Mouse (Mus musculus): ENCODE data around the gene Olfr1532-ps1. TPM values are rescaled to one million over a fixed set of nuclear protein-coding genes. Genes with fewer than 3 reads are reported as not detected.
"Not testable (repeated sequence)": the region's sequence is repeated elsewhere in the genome, so short reads cannot be mapped to it uniquely, and the experiment has no call there.

Gene Olfr1532-ps1
- not detected for total RNA-seq (2022)

- DNase-seq (ENCODE audit: low spot score): no peak
Measured at GRCm38 (mm10) chr7:106907676-106908075, at the start of gene Olfr1532-ps1. Olfr1532-ps1 (plus strand) TSS chr7:106908001.

GRCm38 (mm10) chr7:106862885-106863284 lies 44.9 kb upstream of the Olfr1532-ps1 start, which contains the start of gene Olfr704:
Olfr704 (plus strand) TSS chr7:106863185.
- no peak for DNase-seq (ENCODE audit: low spot score)

DNA sequence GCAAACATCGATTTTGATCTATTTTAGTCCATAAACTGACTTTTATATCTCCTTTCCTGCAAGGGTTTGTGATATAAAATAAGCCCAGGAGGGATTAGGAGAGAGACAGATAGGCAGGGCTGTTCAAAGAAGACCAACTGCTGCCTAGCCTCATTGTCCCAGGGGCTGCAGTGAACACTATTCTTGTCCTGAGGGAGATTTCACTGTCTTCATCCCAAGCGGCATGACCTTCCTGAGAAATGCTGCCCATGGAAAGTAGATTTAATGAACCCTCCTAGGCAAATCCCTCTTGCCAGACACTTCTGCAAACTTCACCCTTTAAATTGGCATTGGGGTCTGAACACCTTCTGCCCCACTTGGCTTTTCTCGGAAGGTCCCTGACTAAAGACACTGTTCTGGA lies 31.0 kb upstream of the Olfr1532-ps1 start, which contains the start of gene Olfr705:
Gene Olfr705, minus strand, starts transcription at position 101 of the 400 bp plus-strand sequence.
- no peak for DNase-seq (ENCODE audit: low spot score)

GRCm38 (mm10) chr7:106888062-106888461 lies 19.7 kb upstream of the Olfr1532-ps1 start, which contains the start of gene Olfr706:
Olfr706 (minus strand) TSS chr7:106888162.
- DNase-seq (ENCODE audit: low spot score): no peak

GRCm38 (mm10) chr7:106901141-106901540 lies 6.7 kb upstream of the Olfr1532-ps1 start, which contains the start of gene Olfr707:
Olfr707 (minus strand) TSS chr7:106901241.
- not testable (repeated sequence) for DNase-seq (ENCODE audit: low spot score)

DNA sequence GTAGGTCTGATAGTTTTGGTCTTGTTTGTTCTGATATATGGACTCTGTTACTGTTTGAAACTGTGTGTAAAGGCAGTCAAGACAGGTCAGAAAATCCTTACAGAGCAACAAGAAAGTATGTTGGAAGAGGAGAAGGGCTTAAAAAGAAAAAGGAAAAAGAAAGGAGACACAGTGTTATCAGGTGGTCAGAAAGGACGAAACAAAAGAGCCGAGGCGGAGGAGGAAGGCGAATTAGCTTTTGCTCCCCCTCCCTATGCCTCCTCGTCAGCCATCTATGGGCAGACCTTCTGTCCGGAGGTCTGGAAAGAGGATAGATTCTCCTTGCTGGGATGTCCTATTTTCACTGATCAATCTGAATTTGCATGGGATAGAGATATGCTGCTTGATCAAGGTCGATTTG lies 13.2 kb downstream of the Olfr1532-ps1 start:
- not testable (repeated sequence) for DNase-seq (ENCODE audit: low spot score)

GRCm38 (mm10) chr7:106932119-106932518 lies 24.3 kb downstream of the Olfr1532-ps1 start, which contains the start of gene Olfr709-ps1:
Olfr709-ps1 (minus strand) TSS chr7:106932219.
- DNase-seq (ENCODE audit: low spot score): no peak

DNA sequence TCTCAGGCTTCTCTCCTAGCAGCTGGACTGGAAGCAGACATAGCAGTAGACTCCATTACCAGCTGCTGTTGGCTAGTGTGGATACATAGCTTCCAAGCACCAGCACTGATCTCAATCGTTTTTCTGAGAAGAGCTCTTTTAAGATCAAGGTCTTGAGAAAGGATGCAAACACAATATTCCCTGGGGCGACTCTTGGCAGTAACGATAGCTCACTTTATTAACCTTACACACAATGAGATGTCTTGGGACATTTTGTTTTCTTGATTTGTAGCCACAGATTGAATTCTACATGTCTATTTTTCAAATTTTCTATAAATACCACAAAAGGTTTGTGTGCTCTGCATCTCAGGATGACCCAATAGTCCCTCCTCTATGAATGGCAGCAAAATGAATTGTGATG lies 40.4 kb downstream of the Olfr1532-ps1 start, which contains the start of gene Olfr710:
Gene Olfr710, minus strand, starts transcription at position 101 of the 400 bp plus-strand sequence.
- DNase-seq (ENCODE audit: low spot score): no peak

DNA sequence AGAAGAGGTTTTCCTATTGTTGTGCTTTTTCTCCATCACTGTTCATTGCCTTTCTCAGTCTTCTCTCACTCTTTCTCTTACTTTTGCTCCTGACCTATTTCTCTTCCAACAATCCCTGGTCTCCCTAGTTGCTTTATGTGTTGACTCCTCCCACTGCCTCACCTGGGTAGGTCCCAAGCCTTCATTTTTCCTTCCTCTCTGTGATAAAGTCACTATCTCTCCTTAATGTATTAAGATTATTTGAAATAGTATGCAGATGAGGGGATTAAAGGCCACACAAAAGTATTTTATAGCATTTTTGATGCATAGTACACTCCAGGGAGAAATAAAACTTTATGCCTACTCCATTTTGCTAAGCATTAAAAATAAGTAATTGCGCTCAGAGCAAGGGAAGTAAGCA lies 56.0 kb downstream of the Olfr1532-ps1 start, which contains the start of gene Olfr6:
Gene Olfr6, minus strand, starts transcription at position 101 of the 400 bp plus-strand sequence.
- DNase-seq (ENCODE audit: low spot score): no peak

Other genes starting within 250 kb of the Olfr1532-ps1 start
- not detected for gene Olfr693, start 227.4 kb upstream of the Olfr1532-ps1 start, total RNA-seq (2022)
- not detected for gene Olfr694, start 216.2 kb upstream of the Olfr1532-ps1 start, total RNA-seq (2022)
- not detected for gene Olfr695, start 191.6 kb upstream of the Olfr1532-ps1 start, total RNA-seq (2022)
- not detected for gene Olfr697, start 165.6 kb upstream of the Olfr1532-ps1 start, total RNA-seq (2022)
- not detected for gene Olfr698, start 152.6 kb upstream of the Olfr1532-ps1 start, total RNA-seq (2022)
- gene Olfr699, start 114.8 kb upstream of the Olfr1532-ps1 start, total RNA-seq (2022): not detected
- not detected for gene Olfr700, start 99.2 kb upstream of the Olfr1532-ps1 start, total RNA-seq (2022)
- gene Olfr701, start 93.9 kb upstream of the Olfr1532-ps1 start, total RNA-seq (2022): not detected
- gene Olfr702, start 74.1 kb upstream of the Olfr1532-ps1 start, total RNA-seq (2022): not detected
- not detected for gene Olfr703, start 64.6 kb upstream of the Olfr1532-ps1 start, total RNA-seq (2022)
- gene Olfr704, start 44.8 kb upstream of the Olfr1532-ps1 start, total RNA-seq (2022): not detected
- not detected for gene Olfr705, start 31.1 kb upstream of the Olfr1532-ps1 start, total RNA-seq (2022)
- gene Olfr706, start 19.8 kb upstream of the Olfr1532-ps1 start, total RNA-seq (2022): not detected
- not detected for gene Olfr707, start 6.8 kb upstream of the Olfr1532-ps1 start, total RNA-seq (2022)
- not detected for gene Olfr709-ps1, start 24.2 kb downstream of the Olfr1532-ps1 start, total RNA-seq (2022)
- not detected for gene Olfr710, start 40.3 kb downstream of the Olfr1532-ps1 start, total RNA-seq (2022)
- not detected for gene Olfr6, start 55.9 kb downstream of the Olfr1532-ps1 start, total RNA-seq (2022)
- not detected for gene Olfr711, start 67.5 kb downstream of the Olfr1532-ps1 start, total RNA-seq (2022)
- not detected for gene Olfr2, start 98.1 kb downstream of the Olfr1532-ps1 start, total RNA-seq (2022)
- gene Olfr713, start 123.2 kb downstream of the Olfr1532-ps1 start, total RNA-seq (2022): not detected
- gene Olfr714, start 163.0 kb downstream of the Olfr1532-ps1 start, total RNA-seq (2022): not detected
- gene Olfr17, start 185.2 kb downstream of the Olfr1532-ps1 start, total RNA-seq (2022): not detected
- not detected for gene Olfr715b, start 202.4 kb downstream of the Olfr1532-ps1 start, total RNA-seq (2022)
- not detected for gene Olfr715, start 223.1 kb downstream of the Olfr1532-ps1 start, total RNA-seq (2022)
- not detected for gene Olfr716, start 230.3 kb downstream of the Olfr1532-ps1 start, total RNA-seq (2022)

Data from heart, adult 8-10 months (tissue).